Mouse (Mus musculus): ENCODE data around the gene Sptbn4.

The Sptbn4 gene

DNA sequence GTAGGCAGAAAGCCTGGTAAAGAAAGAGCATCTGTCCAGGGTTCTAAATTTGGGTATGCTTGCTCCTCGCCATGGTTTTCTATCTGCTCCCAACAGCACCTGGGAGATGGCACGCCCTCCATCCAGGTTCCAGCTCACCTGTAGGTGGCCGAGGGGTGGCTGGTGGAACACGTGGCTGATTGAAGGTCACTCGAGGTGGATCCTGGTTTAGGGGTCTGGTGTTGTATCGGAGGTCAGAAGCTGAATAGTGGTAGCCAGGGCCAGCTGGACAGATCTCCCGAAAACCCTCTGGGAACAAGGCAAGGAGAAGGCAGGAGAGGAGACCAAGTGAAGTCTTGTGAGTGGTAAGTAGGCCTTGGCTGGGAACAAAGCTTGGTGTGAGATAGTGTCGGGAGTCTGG, 120.0 kb downstream of the Sptbn4 start:
- no peak for DNase-seq (ENCODE audit: low read depth, low spot score)

DNA sequence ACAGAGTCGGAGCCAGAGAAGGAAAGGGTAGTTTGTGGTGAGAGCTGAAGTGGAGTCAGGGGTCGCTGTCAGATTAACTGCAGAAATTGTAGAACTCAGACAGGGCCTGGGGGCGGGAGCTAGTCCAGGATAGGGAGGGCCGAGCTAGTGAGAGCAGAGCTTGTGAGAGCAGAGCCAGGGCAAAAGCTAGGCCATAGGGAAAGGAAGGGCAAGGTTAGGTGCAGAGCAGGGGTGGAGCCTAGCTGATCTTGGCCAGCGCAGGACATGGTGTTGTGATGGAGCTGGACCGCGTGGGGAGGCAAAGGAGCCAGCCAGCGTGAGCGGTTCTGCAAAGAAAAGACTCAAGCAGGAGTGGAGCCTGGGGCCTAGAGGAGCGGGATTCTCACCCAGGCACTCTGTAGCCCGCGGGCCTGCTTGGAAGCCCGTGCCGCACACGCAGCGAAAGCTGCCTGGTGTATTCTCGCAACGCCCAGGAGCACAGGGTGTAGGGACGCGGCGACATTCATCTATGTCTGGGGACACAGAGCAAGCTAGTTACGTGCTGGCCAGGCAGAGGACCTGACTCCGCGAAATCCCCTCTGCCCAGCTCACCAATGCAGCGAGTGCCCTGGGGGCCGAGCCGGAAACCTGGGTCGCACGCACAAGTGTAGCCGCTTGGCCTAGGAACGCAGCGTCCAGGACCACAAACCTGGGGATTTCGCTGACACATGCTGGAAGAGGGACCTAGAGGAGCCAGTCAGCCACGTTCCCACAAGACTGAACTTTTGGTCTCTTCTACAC, 121.2 kb downstream of the Sptbn4 start:
- no peak for DNase-seq (ENCODE audit: low read depth, low spot score)

DNA sequence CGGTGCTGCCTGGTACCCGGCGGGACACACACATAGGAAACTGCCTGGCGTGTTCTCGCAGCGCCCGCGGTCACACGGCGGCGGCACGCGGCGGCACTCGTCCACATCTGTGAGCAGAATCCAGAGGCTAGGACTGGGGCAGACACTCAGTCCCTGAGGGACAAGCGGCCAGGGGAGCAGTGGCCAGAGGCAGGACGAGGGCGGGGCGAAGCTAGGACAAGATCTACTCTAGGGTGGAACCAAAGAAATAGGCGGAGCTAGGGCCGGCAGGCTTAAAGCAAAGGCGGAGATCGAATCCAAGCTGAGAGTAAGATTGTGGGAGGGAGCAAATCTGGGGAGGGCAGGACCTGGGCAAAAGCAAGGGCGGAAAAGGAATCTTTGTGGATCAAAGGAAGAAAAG, 121.8 kb downstream of the Sptbn4 start:
- DNase-seq (ENCODE audit: low read depth, low spot score): no peak

DNA sequence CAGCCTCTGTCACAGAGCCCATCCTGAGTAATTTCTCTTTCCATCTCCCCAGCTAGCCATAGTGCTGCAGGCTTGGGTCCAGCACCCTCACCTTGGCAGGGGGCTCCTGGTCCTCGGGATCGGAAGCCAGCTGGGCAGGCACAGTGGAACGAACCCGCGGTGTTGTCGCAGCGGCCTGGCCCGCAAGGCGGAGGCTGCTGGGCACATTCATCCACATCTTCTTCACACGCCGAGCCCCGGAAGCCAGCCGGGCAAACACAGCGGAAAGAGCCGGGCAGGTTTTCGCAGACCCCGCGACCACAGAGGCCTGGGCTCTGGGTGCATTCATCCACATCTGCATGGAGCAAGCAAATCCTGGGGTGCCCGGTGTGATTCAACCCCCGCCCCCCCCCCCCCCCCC, 122.6 kb downstream of the Sptbn4 start:
- DNase-seq (ENCODE audit: low read depth, low spot score): no peak

DNA sequence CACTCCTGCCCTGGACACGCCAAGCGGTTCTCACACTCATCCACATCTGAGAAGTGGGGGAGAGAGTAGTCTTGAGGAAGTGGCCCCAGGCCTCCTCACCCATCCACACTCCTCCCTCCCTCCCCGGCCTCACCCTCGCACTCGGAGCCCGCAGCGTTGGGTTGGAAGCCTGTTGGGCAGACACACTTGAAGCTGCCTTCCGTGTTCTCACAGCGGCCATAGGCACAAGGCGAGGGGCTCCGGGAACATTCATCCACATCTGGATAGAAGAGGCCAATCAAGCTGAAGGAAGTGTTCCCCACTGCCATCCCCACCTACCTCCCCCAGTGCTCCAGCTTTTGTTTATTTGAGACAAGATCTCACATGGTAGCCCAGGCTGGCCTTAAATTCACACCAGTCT, 123.3 kb downstream of the Sptbn4 start:
- DNase-seq (ENCODE audit: low read depth, low spot score): no peak

DNA sequence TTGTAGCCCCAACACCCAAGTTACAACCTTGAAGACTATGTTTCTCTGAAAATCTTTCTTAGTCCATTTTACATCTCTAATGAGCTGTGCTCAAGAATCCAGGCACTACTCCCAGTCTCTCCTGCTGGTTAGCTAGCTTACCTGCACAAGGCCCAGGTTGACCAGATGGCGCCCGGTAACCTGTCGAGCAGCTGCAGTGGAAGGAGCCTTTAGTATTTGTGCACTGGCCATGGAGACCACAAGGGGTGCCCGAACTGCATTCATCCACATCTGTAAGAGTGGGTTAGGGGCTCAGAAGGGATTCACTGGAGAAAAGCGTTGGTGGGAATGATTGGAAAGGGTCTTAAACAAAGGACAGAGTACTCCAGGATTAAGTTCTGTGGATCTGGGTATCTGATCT, 124.5 kb downstream of the Sptbn4 start:
- DNase-seq (ENCODE audit: low read depth, low spot score): no peak

DNA sequence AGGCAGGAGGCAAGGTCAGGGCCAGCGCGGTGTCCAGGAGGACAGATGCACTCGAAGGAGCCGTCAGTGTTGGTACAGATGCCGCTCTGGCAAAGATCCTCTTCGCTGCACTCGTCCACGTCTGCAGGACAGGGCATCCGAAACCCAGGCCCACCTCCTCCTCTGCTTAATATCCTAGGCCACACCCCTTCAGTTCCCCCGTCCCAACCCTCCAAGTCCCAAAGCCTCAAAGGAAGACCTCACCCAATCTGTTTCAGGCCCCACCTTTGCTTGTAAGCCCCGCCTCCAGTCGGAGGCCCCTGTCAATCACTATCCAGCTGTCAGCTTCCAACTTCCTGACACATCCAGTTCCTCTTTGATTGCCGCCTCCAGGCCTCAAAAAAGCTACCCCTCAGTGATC, 125.2 kb downstream of the Sptbn4 start:
- DNase-seq (ENCODE audit: low read depth, low spot score): no peak

DNA sequence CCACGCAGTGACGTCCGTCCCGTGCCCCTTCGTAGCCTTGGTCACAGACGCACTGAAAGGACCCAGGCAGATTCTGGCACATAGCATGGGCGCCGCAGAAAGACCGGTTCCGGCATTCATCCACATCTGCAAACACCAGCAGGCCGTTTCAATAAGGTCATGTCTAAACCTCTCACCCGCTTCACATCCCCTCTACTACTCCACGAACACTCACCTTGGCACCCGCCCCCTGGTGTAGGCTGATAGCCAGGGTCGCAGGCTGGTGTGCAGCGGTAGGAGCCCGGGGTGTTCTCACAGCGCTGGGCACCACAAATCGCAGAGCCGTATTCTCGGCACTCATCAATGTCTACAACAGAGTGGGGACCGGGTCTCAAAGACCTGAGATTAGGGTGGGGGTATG, 128.1 kb downstream of the Sptbn4 start:
- DNase-seq (ENCODE audit: low read depth, low spot score): no peak

DNA sequence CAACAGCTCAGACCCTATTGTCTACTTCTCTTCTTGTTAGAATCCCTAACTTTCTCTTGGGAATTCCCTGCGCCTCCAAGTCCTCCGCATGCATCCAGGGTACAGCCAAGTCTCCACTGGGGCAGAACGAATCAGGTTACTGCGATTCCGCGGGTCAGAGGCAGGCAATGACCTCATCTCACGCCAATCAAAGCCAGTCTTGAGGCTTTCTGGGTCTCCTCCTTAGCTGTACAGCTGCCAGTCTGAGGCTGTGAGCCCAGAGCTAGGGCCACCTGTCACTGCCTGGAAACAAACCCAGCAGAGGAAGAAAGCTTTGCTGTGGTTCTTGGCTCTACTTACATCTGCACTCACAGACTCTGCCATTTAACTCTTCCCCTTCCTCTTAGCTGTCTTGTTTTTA, 131.5 kb downstream of the Sptbn4 start:
- no peak for DNase-seq (ENCODE audit: low read depth, low spot score)

DNA sequence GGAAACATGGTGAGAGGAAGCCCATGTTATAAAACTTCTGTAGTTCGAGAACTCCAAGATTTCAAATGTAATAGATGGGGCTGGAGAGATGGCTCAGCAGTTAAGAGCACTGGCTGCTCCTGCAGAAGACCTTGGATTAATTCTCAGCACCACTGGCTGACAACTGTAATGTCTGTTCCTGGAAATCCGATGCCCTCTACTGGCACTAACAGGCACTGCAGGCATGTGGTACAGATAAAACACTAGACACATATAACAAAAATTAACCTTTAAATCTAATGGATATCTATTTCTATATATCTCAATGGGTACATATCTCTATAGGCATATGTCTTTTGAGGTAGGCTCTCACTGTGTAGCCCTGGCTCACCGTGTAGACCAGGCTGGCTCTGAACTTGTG, 133.1 kb downstream of the Sptbn4 start:
- DNase-seq (ENCODE audit: low read depth, low spot score): no peak

DNA sequence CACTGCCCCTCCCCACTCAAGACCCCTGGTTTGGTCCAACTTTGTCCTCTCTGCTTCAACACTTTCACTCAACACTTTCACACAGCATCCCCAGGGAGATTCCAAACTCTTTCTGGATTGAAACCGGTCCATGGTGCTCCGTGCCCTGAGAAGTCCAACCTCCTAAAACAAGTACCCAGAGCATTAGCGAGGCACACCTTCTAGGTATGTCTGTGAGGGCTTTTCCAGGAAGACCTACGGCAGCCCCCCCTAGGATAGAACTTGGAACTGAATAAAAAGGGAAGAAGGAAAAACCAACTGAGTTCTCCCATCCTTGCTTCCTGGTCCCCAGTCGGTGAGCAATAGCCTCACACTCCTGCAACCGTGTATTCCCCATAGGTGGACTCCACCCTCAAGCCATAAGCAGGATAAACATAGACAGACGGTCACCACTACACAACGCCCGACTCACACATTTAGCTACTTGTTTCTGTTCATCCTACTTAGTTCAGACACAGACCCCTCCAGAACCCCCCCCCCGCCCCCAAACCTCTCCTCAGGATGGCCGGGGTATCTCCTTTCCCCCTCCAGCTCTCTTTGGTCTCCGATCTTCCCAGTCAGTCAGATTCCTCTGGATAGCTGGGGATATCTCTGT, 135.7 kb downstream of the Sptbn4 start:
- no peak for DNase-seq (ENCODE audit: low read depth, low spot score)

DNA sequence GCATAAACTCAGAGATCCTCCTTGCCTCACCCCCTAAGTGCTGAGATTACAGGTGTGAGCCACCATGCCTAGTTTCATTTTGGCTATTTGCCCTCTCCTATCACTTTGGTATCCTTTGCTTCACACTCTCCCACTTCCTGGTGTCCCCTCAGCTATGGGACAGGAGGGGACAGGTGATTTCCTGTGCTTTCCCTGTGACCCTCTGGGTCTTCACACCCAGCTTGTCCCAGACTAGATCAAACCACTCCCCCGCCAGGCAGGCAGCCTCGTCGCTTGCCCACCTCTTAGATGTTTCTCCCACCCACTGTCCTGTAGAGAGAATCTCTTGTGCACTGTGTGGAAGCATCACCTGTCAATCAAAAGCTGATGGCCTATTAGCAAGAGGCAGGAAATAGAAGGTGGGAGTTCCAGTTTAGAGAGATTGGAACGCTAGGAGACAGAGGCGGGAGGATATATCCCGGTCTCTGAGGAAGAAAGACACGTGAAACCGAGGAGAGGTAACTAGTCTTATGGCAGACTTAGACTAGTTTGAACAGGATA, 136.4 kb downstream of the Sptbn4 start:
- no peak for DNase-seq (ENCODE audit: low read depth, low spot score)

DNA sequence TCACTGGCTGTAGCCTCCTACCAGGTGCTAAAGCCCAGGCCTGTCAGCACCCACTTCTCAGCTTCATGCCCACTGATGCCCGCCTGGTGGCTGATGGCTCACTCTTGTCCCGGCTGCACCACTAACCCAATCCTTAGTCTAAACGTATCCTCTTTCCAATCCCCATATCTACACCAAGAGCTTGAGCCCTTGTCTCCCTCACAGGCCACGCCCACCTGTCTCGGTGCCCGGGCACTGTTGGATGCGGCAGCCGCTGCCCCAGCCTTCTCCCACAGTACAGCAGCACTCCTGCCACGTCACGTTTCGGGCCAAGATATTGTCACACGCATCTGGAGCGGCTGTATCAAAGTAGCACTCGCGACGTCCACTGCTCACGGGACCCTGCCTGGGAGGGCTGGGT, 137.2 kb downstream of the Sptbn4 start:
- DNase-seq (ENCODE audit: low read depth, low spot score): no peak

DNA sequence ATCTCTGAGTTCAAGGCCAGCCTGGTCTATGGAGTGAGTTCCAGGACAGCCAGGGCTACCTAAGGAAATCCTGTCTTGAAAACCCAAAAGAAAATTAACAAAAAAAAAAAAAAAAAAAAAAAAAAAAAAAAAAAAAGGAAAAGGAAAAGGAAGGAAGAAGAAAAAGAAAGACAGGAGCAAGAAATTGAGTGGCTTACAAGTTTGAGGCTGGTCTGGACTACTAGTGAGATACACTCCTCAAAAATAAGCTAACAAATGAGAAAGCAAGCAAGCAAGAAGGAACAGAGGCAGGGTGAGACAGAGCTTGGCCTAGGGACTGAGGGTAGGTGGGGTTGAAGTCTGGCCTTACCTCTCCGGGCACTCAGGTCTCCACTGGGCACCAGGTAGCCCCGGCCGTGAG, 137.7 kb downstream of the Sptbn4 start:
- DNase-seq (ENCODE audit: low read depth, low spot score): no peak

DNA sequence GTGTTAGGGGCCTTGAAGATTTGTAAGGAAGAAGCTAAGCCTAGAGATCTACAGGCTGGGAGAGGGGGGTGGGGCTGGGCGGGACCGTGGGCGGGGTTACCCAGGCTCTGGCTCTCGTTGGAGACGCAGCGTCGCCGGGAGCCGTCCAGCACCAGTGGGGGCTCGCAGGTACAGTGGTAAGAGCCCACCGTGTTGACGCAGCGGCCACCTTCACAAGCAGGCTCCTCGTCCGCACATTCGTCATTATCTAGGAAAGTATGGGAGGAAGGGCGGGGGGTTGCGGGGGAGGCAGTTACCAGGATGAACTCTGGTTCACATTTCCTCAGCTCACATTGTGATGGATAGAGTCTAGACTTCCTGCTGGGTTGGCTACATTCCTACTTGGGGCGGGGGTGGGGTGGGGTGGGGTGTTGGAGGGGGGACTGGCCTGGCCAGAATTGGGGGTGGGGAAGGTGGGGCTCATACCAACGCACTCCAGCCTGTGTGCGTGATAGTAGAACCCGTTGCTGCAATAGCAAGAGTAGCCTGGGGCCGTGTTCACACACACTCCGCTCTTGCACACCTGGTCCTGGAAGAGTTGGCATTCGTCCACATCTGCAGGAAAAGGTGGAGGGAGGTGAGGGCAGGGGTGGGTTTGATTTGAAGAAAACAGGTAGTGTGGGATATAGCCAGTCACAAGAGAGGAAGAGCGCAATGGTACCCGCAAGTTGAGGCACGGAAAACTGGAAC, 138.5 kb downstream of the Sptbn4 start:
- DNase-seq (ENCODE audit: low read depth, low spot score): no peak

DNA sequence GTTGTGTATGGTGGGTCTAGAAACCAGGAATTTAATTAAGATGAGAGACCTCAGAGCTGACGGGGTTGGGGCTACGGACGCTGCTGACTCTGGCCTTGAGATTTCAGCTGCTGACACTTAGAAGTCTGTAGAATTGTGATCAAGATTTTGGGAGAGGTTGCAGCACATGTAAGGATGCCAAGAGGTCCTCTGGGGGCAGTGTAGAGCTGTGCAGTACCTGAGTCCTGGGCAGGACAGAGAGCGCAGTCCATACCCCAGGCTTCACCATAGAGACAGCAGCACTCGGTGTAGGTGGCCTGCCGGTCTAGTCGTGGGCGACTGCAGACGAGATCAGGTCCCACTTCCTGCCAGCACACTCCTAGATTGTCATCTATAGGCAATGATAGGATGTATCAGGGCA, 139.9 kb downstream of the Sptbn4 start:
- DNase-seq (ENCODE audit: low read depth, low spot score): no peak
